Mouse (Mus musculus) heart, adult 2 months (tissue): ENCODE measurements at regions not wholly inside any gene's neighbourhood (a gene's known extent, or its start where the extent isn't known, plus 50 kb on each side); places are given as distances from the start of the nearest gene placed in this dataset.

ENCODE experiments used
- DNase-seq, 2 experiments: peaks; one replicate each; pipeline ENCODE4 v3.0.0; 2021
- H3K27ac ChIP-seq: fragments of 200-600 bp; 2 replicates; pipeline ENCODE4 v1.8.1; 2022
- H3K27me3 ChIP-seq: fragments of 200-500 bp; 2 replicates; pipeline ENCODE4 v1.6.1; 2012; ENCODE audit warnings: mild to moderate bottlenecking, low read length, inconsistent platforms, mixed read lengths; ENCODE audit not compliant: control insufficient read depth, insufficient read depth
- H3K36me3 ChIP-seq: fragments of 200-500 bp; 2 replicates; pipeline ENCODE4 v1.6.1; 2012; ENCODE audit warnings: low read length, inconsistent platforms; ENCODE audit not compliant: control insufficient read depth, insufficient read depth
- H3K4me1 ChIP-seq: fragments of 200-500 bp; 2 replicates; pipeline ENCODE4 v1.6.1; 2011; ENCODE audit warnings: low read length; ENCODE audit not compliant: control insufficient read depth, insufficient read depth
- H3K4me3 ChIP-seq: fragments of 200-600 bp; 2 replicates; pipeline ENCODE4 v1.8.1; 2022
- H3K79me2 ChIP-seq: fragments of 200-500 bp; replicated peaks from 2 replicates; pipeline ENCODE4 v1.6.1; 2012; ENCODE audit warnings: mild to moderate bottlenecking, inconsistent platforms, low read length, moderate library complexity, mixed read lengths; ENCODE audit not compliant: control insufficient read depth, insufficient read depth
- H3K9ac ChIP-seq: fragments of 200-500 bp; 2 replicates; pipeline ENCODE4 v1.6.1; 2012; ENCODE audit warnings: low read depth, mild to moderate bottlenecking, control low read depth, inconsistent platforms, low read length, mixed read lengths
- CTCF ChIP-seq: fragments of 200-600 bp; IDR thresholded peaks from 2 replicates; pipeline ENCODE4 v1.8.1; 2022; ENCODE audit warnings: antibody characterized with exemption, mild to moderate bottlenecking, moderate library complexity
- EP300 ChIP-seq: fragments of 200-500 bp; IDR thresholded peaks from 2 replicates; pipeline ENCODE4 v1.6.1; 2011; ENCODE audit warnings: low read depth, low read length, control low read depth; ENCODE audit not compliant: insufficient read depth
- POLR2A ChIP-seq: fragments of 200-500 bp; IDR thresholded peaks from 2 replicates; pipeline ENCODE4 v1.6.1; 2011; ENCODE audit warnings: mild to moderate bottlenecking, low read depth, low read length, control low read depth; ENCODE audit not compliant: insufficient read depth
- WGBS: fragments of 180-500 bp; shearing (Covaris S2); methylation state at CpG from one replicate; pipeline ENCODE4 v1.1.7; 2018; 5-methylcytosine and 5-hydroxymethylcytosine counted together
- intact Hi-C: fragments of 180-260 bp; cut with DNase I; formaldehyde crosslinking; loops from one replicate; pipeline ENCODE4 v1.15.1; 2025

DNA sequence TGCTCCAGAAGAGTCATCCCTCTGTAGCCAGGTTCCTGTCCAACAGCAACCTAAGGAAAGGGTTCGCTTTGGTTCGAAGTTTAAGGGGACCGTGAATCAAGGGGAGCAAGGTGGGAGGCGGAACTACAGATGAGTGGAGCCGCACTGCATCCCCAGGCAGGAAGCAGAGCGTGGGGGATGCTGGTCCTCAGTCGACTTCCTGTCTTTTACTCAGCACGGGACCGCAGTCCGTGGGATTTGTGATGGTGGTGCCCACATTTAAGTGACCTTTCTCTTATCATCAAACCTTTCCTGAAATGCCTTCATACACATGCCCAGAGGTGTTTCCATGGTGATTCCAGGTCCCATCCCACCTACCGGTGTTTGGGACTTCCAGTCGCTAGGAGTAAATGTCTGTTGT is 278.2 kb downstream of the 3100002H09Rik start:
- Histone ChIP-seq H3K9ac (no peak overlapping the region), H3K27ac (no peak overlapping the region), H3K36me3 (no peaks in the 10 kb centered on the region), H3K27me3 (no peaks in the 10 kb centered on the region), H3K4me1 (no peaks in the 10 kb centered on the region), H3K79me2 (no peaks in the 10 kb centered on the region), H3K4me3 (no peak overlapping the region)
- intact Hi-C loops = no loop called here
- no peak for DNase-seq
- no peak for TF ChIP-seq CTCF
- no peak for TF ChIP-seq EP300
- no peak for TF ChIP-seq POLR2A
- 69% methylated on average over 12 of the region's 12 CpGs for WGBS

GRCm38 (mm10) chr4:124329107-124329771 is 281.4 kb downstream of the 3100002H09Rik start:
- Histone ChIP-seq H3K79me2 (no peaks in the 10 kb centered on the region), H3K27me3 (no peaks in the 10 kb centered on the region), H3K27ac (no peak overlapping the region), H3K36me3 (no peaks in the 10 kb centered on the region), H3K4me1 (no peaks in the 10 kb centered on the region), H3K4me3 (no peak overlapping the region), H3K9ac (no peak overlapping the region)
- intact Hi-C loops = no loop called here
- TF ChIP-seq EP300 = no peak
- TF ChIP-seq POLR2A = no peak
- no peak for TF ChIP-seq CTCF
- 74% methylated on average over 15 of the region's 15 CpGs for WGBS
- no peak for DNase-seq

DNA sequence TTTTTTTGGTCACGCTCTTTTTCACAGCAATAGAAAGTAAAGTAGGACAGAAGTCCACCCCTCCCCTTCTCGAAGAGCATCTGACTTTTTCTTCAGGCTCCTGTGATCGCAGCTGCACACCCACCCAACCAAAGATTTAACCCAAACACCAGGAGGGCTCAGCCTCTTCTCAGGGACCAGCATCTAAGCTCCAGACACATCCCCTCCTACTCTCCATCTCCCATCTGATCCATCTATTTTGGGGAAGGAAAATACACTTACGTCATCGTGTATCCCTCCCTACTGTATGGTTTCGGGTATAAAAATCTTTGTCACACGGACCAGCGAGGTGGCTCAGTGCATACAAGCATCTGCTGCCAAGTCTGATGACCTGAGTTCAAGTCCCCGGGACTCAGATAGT is 284.3 kb downstream of the 3100002H09Rik start:
- 79% methylated on average over 9 of the region's 9 CpGs for WGBS
- Histone ChIP-seq H3K4me3 (no peak overlapping the region), H3K9ac (no peak overlapping the region), H3K4me1 (no peaks in the 10 kb centered on the region), H3K27ac (no peak overlapping the region), H3K36me3 (no peaks in the 10 kb centered on the region), H3K79me2 (no peaks in the 10 kb centered on the region), H3K27me3 (no peaks in the 10 kb centered on the region)
- intact Hi-C loops = no loop called here
- TF ChIP-seq EP300 = no peak
- no peak for TF ChIP-seq CTCF
- no peak for TF ChIP-seq POLR2A
- no peak for DNase-seq

DNA sequence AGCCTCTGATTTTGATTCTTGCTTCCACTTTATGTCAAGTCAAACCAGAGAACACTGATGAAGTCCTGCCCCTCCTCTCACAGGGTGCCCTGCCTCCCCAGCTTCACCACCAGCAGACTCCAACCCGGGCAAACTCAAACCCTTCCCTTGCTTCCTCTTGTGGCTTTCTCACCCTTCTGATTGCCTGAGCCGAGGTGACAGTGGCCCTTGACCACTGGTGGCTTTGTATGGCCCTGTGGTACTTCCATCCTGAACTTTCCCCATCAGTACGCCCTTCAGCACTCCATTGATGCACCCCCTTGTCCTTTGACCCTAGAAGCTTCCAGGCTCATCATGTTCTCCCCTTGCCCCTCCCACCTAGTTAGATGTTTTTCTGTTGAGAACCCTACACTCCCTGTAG is 287.0 kb downstream of the 3100002H09Rik start:
- no peaks in the 10 kb centered on the region for H3K36me3 ChIP-seq
- H3K27me3 ChIP-seq = no peaks in the 10 kb centered on the region
- DNase-seq = no peak
- H3K27ac ChIP-seq = no peak overlapping the region
- TF ChIP-seq CTCF = no peak
- no peak for TF ChIP-seq POLR2A
- TF ChIP-seq EP300 = no peak
- intact Hi-C loops = no loop called here
- no peak overlapping the region for H3K9ac ChIP-seq
- 70% methylated on average over 3 of the region's 3 CpGs for WGBS
- H3K79me2 ChIP-seq = no peaks in the 10 kb centered on the region
- no peak overlapping the region for H3K4me3 ChIP-seq
- H3K4me1 ChIP-seq = no peaks in the 10 kb centered on the region

- no peaks in the 10 kb centered on the region for H3K27me3 ChIP-seq
- H3K4me3 ChIP-seq = no peak overlapping the region
- no peak for TF ChIP-seq POLR2A
- TF ChIP-seq EP300 = no peak
- no peak for TF ChIP-seq CTCF
- no peak overlapping the region for H3K9ac ChIP-seq
- no peak overlapping the region for H3K27ac ChIP-seq
- no peak for DNase-seq
- WGBS = 43% methylated on average over 7 of the region's 7 CpGs
- H3K36me3 ChIP-seq = no peaks in the 10 kb centered on the region
- intact Hi-C loops = no loop called here
- no peaks in the 10 kb centered on the region for H3K4me1 ChIP-seq
- H3K79me2 ChIP-seq = no peaks in the 10 kb centered on the region
Observed at GRCm38 (mm10) chr4:124321221-124321620, 289.4 kb downstream of the 3100002H09Rik start.

GRCm38 (mm10) chr4:124317042-124317441 is 293.6 kb downstream of the 3100002H09Rik start:
- intact Hi-C loops = no loop called here
- Histone ChIP-seq H3K4me1 (no peaks in the 10 kb centered on the region), H3K9ac (no peak overlapping the region), H3K36me3 (no peaks in the 10 kb centered on the region), H3K4me3 (no peak overlapping the region), H3K27ac (no peak overlapping the region), H3K27me3 (no peaks in the 10 kb centered on the region), H3K79me2 (no peaks in the 10 kb centered on the region)
- TF ChIP-seq EP300 = no peak
- TF ChIP-seq POLR2A = no peak
- TF ChIP-seq CTCF = no peak
- WGBS = 17% methylated on average over 4 of the region's 4 CpGs
- no peak for DNase-seq

GRCm38 (mm10) chr4:124311657-124312056 is 298.9 kb downstream of the 3100002H09Rik start:
- WGBS = 68% methylated on average over 5 of the region's 5 CpGs
- TF ChIP-seq EP300 = no peak
- TF ChIP-seq CTCF = no peak

More at GRCm38 (mm10) chr4:124311657-124312056, 298.9 kb downstream of the 3100002H09Rik start:
- Histone ChIP-seq H3K4me1 (no peaks in the 10 kb centered on the region), H3K36me3 (no peaks in the 10 kb centered on the region), H3K4me3 (no peak overlapping the region), H3K27me3 (no peaks in the 10 kb centered on the region), H3K79me2 (no peaks in the 10 kb centered on the region), H3K9ac (no peak overlapping the region), H3K27ac (no peak overlapping the region)
- intact Hi-C loops = no loop called here
- no peak for DNase-seq
